Mouse (Mus musculus): ENCODE measurements around the gene Tsnaxip1. TPM values are rescaled to one million over a fixed set of nuclear protein-coding genes. Genes with fewer than 3 reads are reported as not detected.

The Tsnaxip1 gene
- polyA plus RNA-seq, 1 experiment from 2014 or later: 0.19 TPM

DNA sequence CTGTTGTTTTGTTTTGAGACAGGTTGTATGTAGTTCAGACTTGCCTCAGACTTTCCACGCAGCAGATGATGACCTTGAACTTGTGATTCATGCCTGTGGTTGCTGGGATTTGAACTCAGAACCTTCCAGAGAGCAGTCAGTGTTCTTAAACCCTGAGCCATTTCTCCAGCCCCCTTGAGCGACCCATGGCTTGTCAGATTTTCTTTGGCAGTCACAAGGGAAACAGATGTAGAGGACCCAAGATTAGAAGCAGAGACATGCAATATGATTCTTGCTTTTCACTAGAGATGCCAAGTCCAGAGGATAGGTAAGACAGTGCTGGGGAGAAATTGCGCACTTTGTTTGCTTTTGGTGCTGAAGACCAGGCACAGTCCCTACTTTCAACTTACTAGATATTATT, 25.6 kb downstream of the Tsnaxip1 start, which contains the start of gene Cenpt:
Gene Cenpt (minus strand): TSS at position 101 of the 400 bp plus-strand sequence.
- Histone ChIP-seq H3K4me2 (peak within 1 kb of the TSS; percentile 77), H3K9me3 (replicated peaks) (no peaks in the 10 kb centered on the region), H3K27me3 (replicated peaks) (no peaks in the 10 kb centered on the region), H3K9ac (peak within 1 kb of the TSS; percentile 85; the same call in 1 of the 2 replicates), H3K36me3 (peaks cover 21% of the 10 kb centered on the region), H3K27ac (peak within 1 kb of the TSS; percentile 90; the same call in 1 of the 2 replicates), H3K4me1 (peaks cover 53% of the 10 kb centered on the region), H3K4me3 (peak within 1 kb of the TSS; percentile 72)
- no peak for ATAC-seq
- 76% methylated on average over 3 of the region's 3 CpGs for WGBS (ENCODE audit: insufficient replicate concordance)

- Histone ChIP-seq H3K27me3 (replicated peaks) (no peaks in the 10 kb centered on the region), H3K9me3 (replicated peaks) (no peaks in the 10 kb centered on the region), H3K36me3 (peaks cover 18% of the 10 kb centered on the region), H3K4me2 (peak overlapping the region; percentile 98), H3K27ac (peak overlapping the region; percentile 91), H3K9ac (peak overlapping the region; percentile 83), H3K4me1 (peaks cover 64% of the 10 kb centered on the region), H3K4me3 (peak overlapping the region; percentile 87)
- 26% methylated on average over 8 of the region's 8 CpGs for WGBS (ENCODE audit: insufficient replicate concordance)
- peak; percentile 0; the same call in 1 of the 2 replicates for ATAC-seq
Observed at GRCm38 (mm10) chr8:105854303-105854702, 26.8 kb downstream of the Tsnaxip1 start.

- H3K4me1 ChIP-seq: peaks cover 66% of the 10 kb centered on the region
- H3K4me3 ChIP-seq: peak within 1 kb of the TSS; percentile 87
- H3K27me3 ChIP-seq (replicated peaks): no peaks in the 10 kb centered on the region
- peaks cover 13% of the 10 kb centered on the region for H3K36me3 ChIP-seq
- H3K9me3 ChIP-seq (replicated peaks): no peaks in the 10 kb centered on the region
- peak within 1 kb of the TSS; percentile 98 for H3K4me2 ChIP-seq
- ATAC-seq: peak; percentile 84
- peak within 1 kb of the TSS; percentile 83 for H3K9ac ChIP-seq
- peak within 1 kb of the TSS; percentile 91 for H3K27ac ChIP-seq
- WGBS (ENCODE audit: insufficient replicate concordance): under 1% methylated on average over 43 of the region's 43 CpGs
Observed at GRCm38 (mm10) chr8:105854715-105855216, 27.2 kb downstream of the Tsnaxip1 start, which contains the start of gene Thap11. TSS of gene Thap11 (plus strand) at chr8:105855132.

DNA sequence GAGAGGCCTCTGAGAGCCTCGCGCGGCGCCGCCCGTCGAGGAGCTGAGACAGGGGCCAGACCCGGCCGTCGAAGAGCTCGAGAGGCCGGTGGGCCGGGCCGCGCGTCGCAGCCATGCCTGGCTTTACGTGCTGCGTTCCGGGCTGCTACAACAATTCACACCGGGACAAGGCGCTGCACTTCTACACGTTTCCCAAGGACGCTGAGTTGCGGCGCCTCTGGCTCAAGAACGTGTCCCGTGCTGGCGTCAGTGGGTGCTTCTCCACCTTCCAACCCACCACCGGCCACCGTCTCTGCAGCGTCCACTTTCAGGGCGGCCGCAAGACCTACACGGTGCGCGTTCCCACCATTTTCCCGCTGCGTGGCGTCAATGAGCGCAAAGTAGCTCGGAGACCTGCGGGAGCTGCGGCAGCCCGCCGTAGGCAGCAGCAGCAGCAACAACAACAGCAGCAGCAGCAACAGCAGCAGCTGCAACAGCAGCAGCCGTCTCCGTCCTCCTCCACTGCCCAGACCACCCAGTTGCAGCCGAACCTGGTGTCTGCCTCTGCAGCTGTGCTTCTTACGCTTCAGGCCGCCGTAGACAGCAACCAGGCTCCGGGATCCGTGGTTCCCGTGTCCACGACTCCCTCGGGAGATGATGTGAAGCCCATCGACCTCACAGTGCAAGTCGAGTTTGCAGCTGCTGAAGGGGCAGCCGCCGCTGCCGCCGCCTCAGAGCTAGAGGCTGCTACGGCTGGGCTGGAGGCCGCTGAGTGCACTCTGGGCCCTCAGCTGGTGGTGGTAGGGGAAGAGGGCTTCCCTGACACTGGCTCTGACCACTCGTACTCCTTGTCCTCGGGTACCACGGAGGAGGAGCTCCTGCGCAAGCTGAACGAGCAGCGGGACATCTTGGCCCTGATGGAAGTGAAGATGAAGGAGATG, 28.0 kb downstream of the Tsnaxip1 start:
- H3K4me3 ChIP-seq: peak overlapping the region; percentile 87
- under 1% methylated on average over 71 of the region's 71 CpGs for WGBS (ENCODE audit: insufficient replicate concordance)
- peak overlapping the region; percentile 98 for H3K4me2 ChIP-seq
- H3K36me3 ChIP-seq: peaks cover 11% of the 10 kb centered on the region
- ATAC-seq: peak; percentile 29
- no peaks in the 10 kb centered on the region for H3K9me3 ChIP-seq (replicated peaks)
- H3K4me1 ChIP-seq: peaks cover 64% of the 10 kb centered on the region
- no peaks in the 10 kb centered on the region for H3K27me3 ChIP-seq (replicated peaks)
- peak overlapping the region; percentile 91 for H3K27ac ChIP-seq
- H3K9ac ChIP-seq: peak overlapping the region; percentile 83

DNA sequence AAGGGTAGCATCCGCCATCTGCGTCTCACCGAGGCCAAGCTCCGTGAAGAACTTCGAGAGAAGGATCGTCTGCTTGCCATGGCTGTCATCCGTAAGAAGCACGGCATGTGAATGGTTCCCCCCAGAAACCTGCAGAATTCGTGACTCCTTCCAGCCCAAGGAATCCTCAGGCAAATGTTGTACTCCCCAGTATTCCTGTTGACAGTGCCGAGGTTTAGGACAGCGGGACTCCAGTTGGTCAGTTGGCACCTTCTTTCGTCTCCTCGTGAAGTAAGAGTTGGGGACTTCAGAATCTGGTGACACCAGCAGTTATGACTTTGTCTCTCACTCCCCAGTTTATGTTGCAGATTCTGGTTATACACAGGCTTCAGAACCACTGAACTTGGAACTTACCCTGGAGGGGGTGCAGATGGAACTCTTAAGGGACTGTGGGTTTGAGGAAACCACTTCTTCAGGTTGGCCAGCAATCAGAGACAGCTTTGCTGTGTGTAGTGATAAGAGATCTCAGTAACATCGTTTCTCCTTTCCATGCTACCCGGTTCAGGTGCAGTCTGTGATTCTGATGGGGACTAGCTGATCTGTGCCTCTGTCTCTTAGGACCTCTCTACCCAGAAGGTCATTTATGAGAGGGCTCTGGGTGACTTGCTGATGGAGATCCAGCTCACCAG, 28.8 kb downstream of the Tsnaxip1 start:
- Histone ChIP-seq H3K36me3 (peaks cover 11% of the 10 kb centered on the region), H3K9ac (peak overlapping the region; percentile 83), H3K9me3 (replicated peaks) (no peaks in the 10 kb centered on the region), H3K4me1 (peaks cover 62% of the 10 kb centered on the region), H3K27ac (peak overlapping the region; percentile 91), H3K4me3 (peak overlapping the region; percentile 87), H3K27me3 (replicated peaks) (no peaks in the 10 kb centered on the region), H3K4me2 (peak overlapping the region; percentile 98)
- 10% methylated on average over 15 of the region's 15 CpGs for WGBS (ENCODE audit: insufficient replicate concordance)
- ATAC-seq: no peak

DNA sequence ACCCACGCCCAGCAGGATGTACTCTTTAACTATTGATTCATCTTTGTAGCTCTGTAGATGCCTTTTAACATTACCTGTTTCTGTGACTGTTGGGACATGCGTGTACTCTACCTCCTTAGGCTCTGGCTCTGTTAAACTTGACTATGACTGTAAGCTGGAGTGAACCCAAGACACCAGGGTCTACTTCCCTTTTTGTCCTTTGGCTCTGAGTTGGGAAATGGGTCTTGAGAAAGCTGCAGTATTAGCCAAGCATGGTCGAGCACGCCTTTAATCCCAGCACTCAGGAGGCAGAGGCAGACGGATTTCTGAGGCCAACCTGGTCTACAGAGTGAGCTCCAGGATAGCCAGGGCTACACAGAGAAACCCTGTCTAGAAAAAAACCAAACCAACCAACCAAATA, 31.0 kb downstream of the Tsnaxip1 start:
- H3K4me2 ChIP-seq: peak overlapping the region; percentile 98
- no peak for ATAC-seq
- 63% methylated on average over 5 of the region's 5 CpGs for WGBS (ENCODE audit: insufficient replicate concordance)
- H3K36me3 ChIP-seq: peaks cover 22% of the 10 kb centered on the region
- peaks cover 76% of the 10 kb centered on the region for H3K4me1 ChIP-seq
- H3K9ac ChIP-seq: peak overlapping the region; percentile 40; the same call in 1 of the 2 replicates
- no peak overlapping the region for H3K4me3 ChIP-seq
- no peaks in the 10 kb centered on the region for H3K9me3 ChIP-seq (replicated peaks)
- no peaks in the 10 kb centered on the region for H3K27me3 ChIP-seq (replicated peaks)
- H3K27ac ChIP-seq: peak overlapping the region; percentile 95

DNA sequence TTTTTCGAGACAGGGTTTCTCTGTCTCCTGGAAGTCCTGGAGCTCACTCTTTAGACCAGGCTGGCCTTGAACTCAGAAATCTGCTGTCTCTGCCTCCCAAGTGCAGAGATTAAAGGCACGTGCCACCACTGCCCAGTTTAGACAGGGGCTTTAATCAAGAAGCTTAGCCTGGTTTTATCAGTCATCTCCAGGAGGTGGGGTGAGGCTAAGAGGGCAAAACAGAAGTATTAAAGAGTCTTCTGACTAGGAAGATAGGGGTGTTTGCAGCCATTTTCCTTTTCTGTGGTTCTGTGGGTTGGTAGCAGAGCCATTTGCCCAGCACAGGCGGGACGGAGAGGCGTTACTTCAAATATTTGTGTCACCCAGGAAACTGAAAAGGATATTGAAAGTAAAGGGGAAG, 31.8 kb downstream of the Tsnaxip1 start:
- Histone ChIP-seq H3K27me3 (replicated peaks) (no peaks in the 10 kb centered on the region), H3K9me3 (replicated peaks) (no peaks in the 10 kb centered on the region), H3K27ac (peak overlapping the region; percentile 95), H3K9ac (peak overlapping the region; percentile 96), H3K4me1 (peaks cover 83% of the 10 kb centered on the region), H3K4me3 (peak overlapping the region; percentile 97), H3K4me2 (peak overlapping the region; percentile 98), H3K36me3 (peaks cover 30% of the 10 kb centered on the region)
- 17% methylated on average over 5 of the region's 5 CpGs for WGBS (ENCODE audit: insufficient replicate concordance)
- ATAC-seq: no peak

- peak within 1 kb of the TSS; percentile 96 for H3K9ac ChIP-seq
- peaks cover 88% of the 10 kb centered on the region for H3K4me1 ChIP-seq
- ATAC-seq: peak; percentile 96
- peak within 1 kb of the TSS; percentile 97 for H3K4me3 ChIP-seq
- peaks cover 39% of the 10 kb centered on the region for H3K36me3 ChIP-seq
- H3K27ac ChIP-seq: peak within 1 kb of the TSS; percentile 95
- H3K4me2 ChIP-seq: peak within 1 kb of the TSS; percentile 98
- H3K9me3 ChIP-seq (replicated peaks): no peaks in the 10 kb centered on the region
- 2% methylated on average over 59 of the region's 59 CpGs for WGBS (ENCODE audit: insufficient replicate concordance)
- H3K27me3 ChIP-seq (replicated peaks): no peaks in the 10 kb centered on the region
Observed at GRCm38 (mm10) chr8:105860143-105860981, 32.8 kb downstream of the Tsnaxip1 start, which contains the start of gene Nutf2. TSS of gene Nutf2 (plus strand) at chr8:105860580.

GRCm38 (mm10) chr8:105861951-105862350, 34.4 kb downstream of the Tsnaxip1 start:
- peaks cover 88% of the 10 kb centered on the region for H3K4me1 ChIP-seq
- H3K27me3 ChIP-seq (replicated peaks): no peaks in the 10 kb centered on the region
- H3K4me3 ChIP-seq: peak overlapping the region; percentile 97
- H3K9me3 ChIP-seq (replicated peaks): no peaks in the 10 kb centered on the region
- peak overlapping the region; percentile 96 for H3K9ac ChIP-seq
- H3K4me2 ChIP-seq: peak overlapping the region; percentile 98
- WGBS (ENCODE audit: insufficient replicate concordance): 0% methylated on average over 1 of the region's 1 CpGs
- ATAC-seq: no peak
- H3K27ac ChIP-seq: peak overlapping the region; percentile 95
- peaks cover 55% of the 10 kb centered on the region for H3K36me3 ChIP-seq

DNA sequence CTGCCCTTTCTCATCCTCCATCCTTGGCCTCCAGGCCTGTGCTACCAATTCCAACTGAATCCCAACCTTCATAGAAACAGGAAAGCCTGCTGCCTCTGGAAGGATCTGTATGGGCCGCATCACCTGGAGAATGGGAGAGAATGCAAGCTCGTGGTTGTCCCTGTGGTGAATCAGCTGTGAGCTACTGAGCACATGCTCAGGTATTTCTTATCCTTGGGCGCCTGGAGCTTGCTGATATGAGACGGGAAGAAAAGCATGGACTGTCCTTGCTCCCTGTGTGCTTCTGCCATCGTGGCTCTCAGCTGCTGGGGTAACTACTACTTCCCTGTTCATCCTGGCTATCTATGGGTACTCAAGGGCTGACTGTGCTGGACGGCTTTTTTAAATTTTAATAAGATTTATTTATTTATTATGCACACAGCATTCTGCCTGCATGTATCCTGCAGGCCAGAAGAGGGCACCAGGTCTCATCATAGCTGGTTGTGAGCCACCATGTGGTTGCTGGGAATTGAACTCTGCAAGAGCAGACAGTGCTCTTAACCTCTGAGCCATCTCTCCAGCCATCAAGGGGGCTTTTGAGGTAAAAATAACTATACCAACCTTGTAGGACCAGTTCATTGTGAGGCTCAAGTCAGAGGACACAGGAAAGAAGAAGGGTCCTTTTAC, 39.0 kb downstream of the Tsnaxip1 start:
- peaks cover 76% of the 10 kb centered on the region for H3K4me1 ChIP-seq
- H3K4me2 ChIP-seq: no peak overlapping the region
- ATAC-seq: peak; percentile 47; the same call in 1 of the 2 replicates
- H3K9me3 ChIP-seq (replicated peaks): no peaks in the 10 kb centered on the region
- WGBS (ENCODE audit: insufficient replicate concordance): 39% methylated on average over 6 of the region's 6 CpGs
- peaks cover 87% of the 10 kb centered on the region for H3K36me3 ChIP-seq
- H3K4me3 ChIP-seq: no peak overlapping the region
- peak overlapping the region; percentile 7; the same call in 1 of the 2 replicates for H3K9ac ChIP-seq
- peak overlapping the region; percentile 59 for H3K27ac ChIP-seq
- no peaks in the 10 kb centered on the region for H3K27me3 ChIP-seq (replicated peaks)
